Mouse (Mus musculus) olfactory bulb, adult 2 months (tissue): Measurements from ENCODE around the gene Kcnq1. TPM values are rescaled to one million over a fixed set of nuclear protein-coding genes. Genes with fewer than 3 reads are reported as not detected.

ENCODE experiments used
- H3K27ac ChIP-seq: fragments of 200-500 bp; 2 replicates; pipeline ENCODE4 v1.5.1; 2012; ENCODE audit warnings: low read depth, low read length; ENCODE audit not compliant: insufficient read depth
- H3K4me1 ChIP-seq: fragments of 200-500 bp; 2 replicates; pipeline ENCODE4 v1.6.1; 2012; ENCODE audit warnings: low read length; ENCODE audit not compliant: control insufficient read depth, insufficient read depth
- H3K4me3 ChIP-seq: fragments of 200-500 bp; 2 replicates; pipeline ENCODE4 v1.5.1; 2012; ENCODE audit warnings: mild to moderate bottlenecking, low read depth, low read length, moderate library complexity; ENCODE audit not compliant: insufficient read depth
- CTCF ChIP-seq: fragments of 200-500 bp; IDR thresholded peaks from 2 replicates; pipeline ENCODE4 v1.5.1; 2012; ENCODE audit warnings: low read depth, mild to moderate bottlenecking, low read length, moderate library complexity; ENCODE audit not compliant: insufficient read depth
- POLR2A ChIP-seq: fragments of 200-500 bp; IDR thresholded peaks from 2 replicates; pipeline ENCODE4 v1.6.1; 2012; ENCODE audit warnings: mild to moderate bottlenecking, low read depth, low read length, moderate library complexity; ENCODE audit not compliant: insufficient read depth
- WGBS: fragments of 180-500 bp; shearing (Covaris S2); methylation state at CpG from one replicate; pipeline ENCODE4 v1.1.7; 2018; 5-methylcytosine and 5-hydroxymethylcytosine counted together
- polyA plus RNA-seq: library from polyadenylated mRNA; stranded (reverse); fragments of >200 nt; gene quantifications from 2 replicates; pipeline ENCODE4 v1.2.4, GENCODE M21; 2012; ENCODE audit warnings: low replicate concordance; ENCODE audit not compliant: missing spikeins, insufficient read depth, insufficient read length

The Kcnq1 gene
- polyA plus RNA-seq, 1 experiment: not detected

- H3K27ac ChIP-seq: no peak overlapping the region
- H3K4me3 ChIP-seq: no peak overlapping the region
- TF ChIP-seq CTCF: no peak
- TF ChIP-seq POLR2A: no peak
- H3K4me1 ChIP-seq: peaks cover 11% of the 10 kb centered on the region; the same call in 1 of the 2 replicates
- WGBS: 38% methylated on average over 5 of the region's 5 CpGs
These were observed 2.0 kb downstream of the Kcnq1 start for GRCm38 (mm10) chr7:143108200-143108599.

GRCm38 (mm10) chr7:143108996-143109660 is 3.0 kb downstream of the Kcnq1 start:
- Histone ChIP-seq H3K4me3 (no peak overlapping the region), H3K4me1 (peaks cover 11% of the 10 kb centered on the region; the same call in 1 of the 2 replicates), H3K27ac (no peak overlapping the region)
- no peak for TF ChIP-seq POLR2A
- 38% methylated on average over 3 of the region's 3 CpGs for WGBS

GRCm38 (mm10) chr7:143109696-143110095 is 3.5 kb downstream of the Kcnq1 start:
- no peak overlapping the region for H3K27ac ChIP-seq
- H3K4me3 ChIP-seq: no peak overlapping the region
- 71% methylated on average over 3 of the region's 3 CpGs for WGBS
- no peak for TF ChIP-seq CTCF
- no peak for TF ChIP-seq POLR2A
- H3K4me1 ChIP-seq: peaks cover 11% of the 10 kb centered on the region; the same call in 1 of the 2 replicates

GRCm38 (mm10) chr7:143110803-143111202 is 4.6 kb downstream of the Kcnq1 start:
- Histone ChIP-seq H3K4me1 (peaks cover 11% of the 10 kb centered on the region; the same call in 1 of the 2 replicates), H3K27ac (no peak overlapping the region), H3K4me3 (no peak overlapping the region)
- 54% methylated on average over 1 of the region's 1 CpGs for WGBS
- TF ChIP-seq POLR2A (no peak), CTCF (no peak)

- 68% methylated on average over 4 of the region's 4 CpGs for WGBS
- TF ChIP-seq POLR2A: no peak
- no peak for TF ChIP-seq CTCF
- Histone ChIP-seq H3K27ac (no peak overlapping the region), H3K4me1 (peaks cover 10% of the 10 kb centered on the region; the same call in 1 of the 2 replicates), H3K4me3 (no peak overlapping the region)
These were observed 5.6 kb downstream of the Kcnq1 start for GRCm38 (mm10) chr7:143111719-143112118.

- no peak overlapping the region for H3K27ac ChIP-seq
- H3K4me1 ChIP-seq: peaks cover 3% of the 10 kb centered on the region; the same call in 1 of the 2 replicates
- no peak for TF ChIP-seq POLR2A
- TF ChIP-seq CTCF: no peak
- 47% methylated on average over 1 of the region's 1 CpGs for WGBS
- no peak overlapping the region for H3K4me3 ChIP-seq
These were observed 6.2 kb downstream of the Kcnq1 start for GRCm38 (mm10) chr7:143112395-143112794.

- no peak overlapping the region for H3K27ac ChIP-seq
- no peak for TF ChIP-seq POLR2A
- TF ChIP-seq CTCF: no peak
- no peaks in the 10 kb centered on the region for H3K4me1 ChIP-seq
- H3K4me3 ChIP-seq: no peak overlapping the region
These were observed 8.6 kb downstream of the Kcnq1 start for GRCm38 (mm10) chr7:143114773-143115172.

- Histone ChIP-seq H3K4me1 (no peaks in the 10 kb centered on the region), H3K27ac (no peak overlapping the region), H3K4me3 (no peak overlapping the region)
- no peak for TF ChIP-seq POLR2A
- no peak for TF ChIP-seq CTCF
- WGBS: 83% methylated on average over 5 of the region's 5 CpGs
These were observed 10.4 kb downstream of the Kcnq1 start for GRCm38 (mm10) chr7:143116521-143116920.

GRCm38 (mm10) chr7:143119407-143119806 is 13.2 kb downstream of the Kcnq1 start:
- 24% methylated on average over 1 of the region's 1 CpGs for WGBS
- no peaks in the 10 kb centered on the region for H3K4me1 ChIP-seq
- H3K27ac ChIP-seq: no peak overlapping the region
- TF ChIP-seq CTCF (no peak), POLR2A (no peak)
- H3K4me3 ChIP-seq: no peak overlapping the region
